Mouse (Mus musculus): Measurements from ENCODE around the gene Etfb. TPM values are rescaled to one million over a fixed set of nuclear protein-coding genes. Genes with fewer than 3 reads are reported as not detected.

The Etfb gene
- polyA plus RNA-seq, 1 experiment from 2014 or later = 140 TPM

- no peak within 1 kb of the TSS for H3K4me2 ChIP-seq (ENCODE audit: low read length)
- no peak for ATAC-seq
- no peak within 1 kb of the TSS for H3K4me3 ChIP-seq (ENCODE audit: low read length)
- H3K9me3 ChIP-seq (ENCODE audit: control insufficient read depth, low read length) = no peaks in the 10 kb centered on the region
- H3K9ac ChIP-seq (ENCODE audit: low read depth, low read length) = no peak within 1 kb of the TSS
- no peaks in the 10 kb centered on the region for H3K36me3 ChIP-seq (ENCODE audit: control insufficient read depth, insufficient read depth, low read length)
- no peak within 1 kb of the TSS for H3K27ac ChIP-seq (ENCODE audit: low read depth, low read length)
- WGBS = 72% methylated on average over 4 of the region's 4 CpGs
- H3K4me1 ChIP-seq (ENCODE audit: control insufficient read depth, insufficient read depth, low read depth, low read length) = peaks cover 4% of the 10 kb centered on the region; the same call in 1 of the 2 replicates
- H3K27me3 ChIP-seq (replicated peaks; ENCODE audit: control insufficient read depth, insufficient read depth, low read length) = peaks cover 7% of the 10 kb centered on the region
Measured at GRCm38 (mm10) chr7:43462851-43463250, 19.0 kb downstream of the Etfb start, which contains the start of gene Vsig10l. Gene Vsig10l, plus strand, starts transcription at chr7:43463151.

DNA sequence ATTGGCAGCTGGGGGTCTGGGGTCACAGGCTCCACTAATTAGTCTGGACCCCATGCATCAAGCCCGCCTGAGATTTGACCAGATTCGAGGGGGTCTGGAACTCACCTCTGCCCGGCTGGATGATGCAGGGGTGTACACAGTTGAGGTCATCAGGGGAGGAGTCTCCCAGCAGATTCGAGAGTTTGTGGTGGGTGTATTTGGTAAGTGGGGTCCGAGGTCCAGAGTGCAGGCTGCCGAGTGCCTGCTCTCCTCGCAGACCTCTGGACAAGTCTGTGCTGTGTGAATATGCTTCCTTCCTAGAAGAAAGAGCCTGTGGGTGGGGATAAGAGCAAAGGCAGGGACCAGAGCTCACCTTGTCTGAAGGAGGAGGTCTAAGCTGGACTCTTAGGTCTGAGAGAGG, 20.1 kb downstream of the Etfb start:
- ATAC-seq = no peak
- WGBS = 85% methylated on average over 7 of the region's 7 CpGs
- no peak overlapping the region for H3K27ac ChIP-seq (ENCODE audit: low read depth, low read length)
- H3K4me3 ChIP-seq (ENCODE audit: low read length) = no peak overlapping the region
- H3K27me3 ChIP-seq (replicated peaks; ENCODE audit: control insufficient read depth, insufficient read depth, low read length) = peaks cover 7% of the 10 kb centered on the region
- no peaks in the 10 kb centered on the region for H3K36me3 ChIP-seq (ENCODE audit: control insufficient read depth, insufficient read depth, low read length)
- H3K4me1 ChIP-seq (ENCODE audit: control insufficient read depth, insufficient read depth, low read depth, low read length) = peaks cover 4% of the 10 kb centered on the region; the same call in 1 of the 2 replicates
- no peak overlapping the region for H3K4me2 ChIP-seq (ENCODE audit: low read length)
- no peak overlapping the region for H3K9ac ChIP-seq (ENCODE audit: low read depth, low read length)
- H3K9me3 ChIP-seq (ENCODE audit: control insufficient read depth, low read length) = no peaks in the 10 kb centered on the region

GRCm38 (mm10) chr7:43464864-43465343, 21.0 kb downstream of the Etfb start:
- Histone ChIP-seq H3K9me3 (ENCODE audit: control insufficient read depth, low read length) (no peaks in the 10 kb centered on the region), H3K36me3 (ENCODE audit: control insufficient read depth, insufficient read depth, low read length) (no peaks in the 10 kb centered on the region), H3K4me2 (ENCODE audit: low read length) (peak overlapping the region; percentile 89), H3K4me3 (ENCODE audit: low read length) (peak overlapping the region; percentile 56), H3K4me1 (ENCODE audit: control insufficient read depth, insufficient read depth, low read depth, low read length) (peaks cover 4% of the 10 kb centered on the region; the same call in 1 of the 2 replicates), H3K27me3 (replicated peaks; ENCODE audit: control insufficient read depth, insufficient read depth, low read length) (peaks cover 7% of the 10 kb centered on the region), H3K9ac (ENCODE audit: low read depth, low read length) (peak overlapping the region; percentile 66), H3K27ac (ENCODE audit: low read depth, low read length) (peak overlapping the region; percentile 70)
- peak; percentile 71 for ATAC-seq
- 6% methylated on average over 35 of the region's 35 CpGs for WGBS

DNA sequence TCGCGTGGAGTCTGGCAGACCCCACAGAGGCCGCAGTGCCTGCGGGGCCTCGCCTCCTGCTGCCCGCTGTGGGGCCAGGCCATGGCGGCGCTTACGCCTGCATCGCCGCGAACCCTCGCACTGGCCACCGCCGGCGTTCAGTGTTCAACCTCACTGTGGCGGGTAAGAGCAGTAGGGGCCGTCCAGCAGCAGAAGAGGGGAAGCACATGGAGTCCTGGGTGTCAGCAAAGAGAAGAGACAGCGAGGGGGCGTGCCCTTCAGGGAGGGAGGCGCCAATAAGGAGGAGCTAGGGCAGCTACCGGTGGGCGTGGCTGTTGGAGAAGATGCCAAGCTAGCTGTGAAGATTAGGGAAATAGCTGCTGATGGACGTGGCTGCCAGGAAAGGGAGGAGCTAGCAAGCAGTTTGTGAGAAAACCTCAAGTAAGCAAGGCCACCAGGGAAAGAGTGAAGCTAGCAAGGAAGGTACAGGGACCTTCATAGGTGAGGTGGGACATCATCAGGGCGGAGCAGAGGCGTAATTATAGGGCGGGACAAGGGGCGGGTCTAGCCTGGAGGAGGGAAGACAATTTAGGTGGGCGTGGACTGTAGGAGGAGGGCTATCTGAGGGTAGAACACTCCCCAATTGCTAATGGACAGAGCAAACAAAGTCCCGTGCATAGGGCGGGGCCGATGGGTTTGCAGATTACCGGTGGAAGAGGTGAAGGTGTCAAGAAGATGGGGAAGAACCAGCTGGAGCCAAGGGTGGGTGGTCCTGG, 21.6 kb downstream of the Etfb start:
- peak; percentile 91 for ATAC-seq
- peak overlapping the region; percentile 89 for H3K4me2 ChIP-seq (ENCODE audit: low read length)
- H3K9ac ChIP-seq (ENCODE audit: low read depth, low read length) = peak overlapping the region; percentile 66
- no peaks in the 10 kb centered on the region for H3K9me3 ChIP-seq (ENCODE audit: control insufficient read depth, low read length)
- H3K27ac ChIP-seq (ENCODE audit: low read depth, low read length) = peak overlapping the region; percentile 70
- WGBS = under 1% methylated on average over 33 of the region's 33 CpGs
- H3K4me1 ChIP-seq (ENCODE audit: control insufficient read depth, insufficient read depth, low read depth, low read length) = peaks cover 4% of the 10 kb centered on the region; the same call in 1 of the 2 replicates
- H3K4me3 ChIP-seq (ENCODE audit: low read length) = peak overlapping the region; percentile 56
- H3K36me3 ChIP-seq (ENCODE audit: control insufficient read depth, insufficient read depth, low read length) = no peaks in the 10 kb centered on the region
- H3K27me3 ChIP-seq (replicated peaks; ENCODE audit: control insufficient read depth, insufficient read depth, low read length) = peaks cover 7% of the 10 kb centered on the region

GRCm38 (mm10) chr7:43466099-43466694, 22.3 kb downstream of the Etfb start:
- H3K4me1 ChIP-seq (ENCODE audit: control insufficient read depth, insufficient read depth, low read depth, low read length) = peaks cover 4% of the 10 kb centered on the region; the same call in 1 of the 2 replicates
- no peaks in the 10 kb centered on the region for H3K36me3 ChIP-seq (ENCODE audit: control insufficient read depth, insufficient read depth, low read length)
- peak overlapping the region; percentile 63 for H3K27ac ChIP-seq (ENCODE audit: low read depth, low read length)
- ATAC-seq = peak; percentile 64
- H3K9ac ChIP-seq (ENCODE audit: low read depth, low read length) = peak overlapping the region; percentile 64
- WGBS = 1% methylated on average over 33 of the region's 33 CpGs
- peak overlapping the region; percentile 56 for H3K4me3 ChIP-seq (ENCODE audit: low read length)
- no peaks in the 10 kb centered on the region for H3K9me3 ChIP-seq (ENCODE audit: control insufficient read depth, low read length)
- peaks cover 7% of the 10 kb centered on the region for H3K27me3 ChIP-seq (replicated peaks; ENCODE audit: control insufficient read depth, insufficient read depth, low read length)
- peak overlapping the region; percentile 89 for H3K4me2 ChIP-seq (ENCODE audit: low read length)

DNA sequence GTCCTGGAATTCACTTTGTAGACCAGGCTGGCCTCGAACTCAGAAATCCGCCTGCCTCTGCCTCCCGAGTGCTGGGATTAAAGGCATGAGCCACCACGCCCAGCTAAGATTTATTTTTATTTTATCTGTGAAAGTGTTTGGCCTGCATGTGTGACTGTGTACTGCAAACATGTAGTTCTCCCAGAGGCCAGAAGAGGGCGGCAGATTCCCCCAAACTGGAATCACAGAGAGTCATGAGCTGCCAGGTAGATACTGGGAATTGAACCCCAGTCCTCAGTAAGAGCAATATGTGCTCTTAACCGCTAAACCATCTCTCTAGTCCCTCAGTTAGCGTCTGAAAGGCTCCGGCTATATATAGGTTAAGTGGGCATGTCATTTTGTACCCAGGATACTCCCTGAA, 26.5 kb downstream of the Etfb start:
- H3K36me3 ChIP-seq (ENCODE audit: control insufficient read depth, insufficient read depth, low read length) = peaks cover 4% of the 10 kb centered on the region; the same call in 1 of the 2 replicates
- H3K4me2 ChIP-seq (ENCODE audit: low read length) = no peak overlapping the region
- H3K9ac ChIP-seq (ENCODE audit: low read depth, low read length) = no peak overlapping the region
- no peak for ATAC-seq
- no peaks in the 10 kb centered on the region for H3K4me1 ChIP-seq (ENCODE audit: control insufficient read depth, insufficient read depth, low read depth, low read length)
- H3K27me3 ChIP-seq (replicated peaks; ENCODE audit: control insufficient read depth, insufficient read depth, low read length) = no peaks in the 10 kb centered on the region
- no peak overlapping the region for H3K27ac ChIP-seq (ENCODE audit: low read depth, low read length)
- no peaks in the 10 kb centered on the region for H3K9me3 ChIP-seq (ENCODE audit: control insufficient read depth, low read length)
- 42% methylated on average over 8 of the region's 8 CpGs for WGBS
- H3K4me3 ChIP-seq (ENCODE audit: low read length) = no peak overlapping the region

DNA sequence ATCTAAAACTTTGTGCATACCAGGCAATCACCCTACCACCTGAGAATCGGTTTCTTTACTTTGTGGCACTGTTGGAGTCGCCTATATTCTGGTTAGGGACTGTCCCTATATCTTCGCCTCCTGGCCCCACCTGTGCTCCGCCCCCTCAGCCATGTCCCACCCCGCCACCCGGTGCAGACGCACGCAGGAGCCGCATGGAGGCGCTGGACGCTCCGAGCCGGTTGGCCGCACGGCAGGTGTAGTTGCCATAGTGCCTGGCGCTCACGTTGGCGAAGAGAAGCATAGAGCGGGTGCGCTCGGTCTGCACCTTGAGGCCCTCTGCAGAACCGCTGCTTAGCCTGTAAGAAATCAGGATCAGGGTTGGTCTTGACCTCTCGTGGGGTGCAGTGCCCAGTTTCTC, 31.8 kb downstream of the Etfb start:
- peaks cover 12% of the 10 kb centered on the region for H3K27me3 ChIP-seq (replicated peaks; ENCODE audit: control insufficient read depth, insufficient read depth, low read length)
- H3K9me3 ChIP-seq (ENCODE audit: control insufficient read depth, low read length) = no peaks in the 10 kb centered on the region
- H3K9ac ChIP-seq (ENCODE audit: low read depth, low read length) = no peak overlapping the region
- H3K4me2 ChIP-seq (ENCODE audit: low read length) = no peak overlapping the region
- peaks cover 4% of the 10 kb centered on the region; the same call in 1 of the 2 replicates for H3K36me3 ChIP-seq (ENCODE audit: control insufficient read depth, insufficient read depth, low read length)
- no peak overlapping the region for H3K27ac ChIP-seq (ENCODE audit: low read depth, low read length)
- ATAC-seq = no peak
- H3K4me3 ChIP-seq (ENCODE audit: low read length) = no peak overlapping the region
- WGBS = 17% methylated on average over 23 of the region's 23 CpGs
- H3K4me1 ChIP-seq (ENCODE audit: control insufficient read depth, insufficient read depth, low read depth, low read length) = no peaks in the 10 kb centered on the region

DNA sequence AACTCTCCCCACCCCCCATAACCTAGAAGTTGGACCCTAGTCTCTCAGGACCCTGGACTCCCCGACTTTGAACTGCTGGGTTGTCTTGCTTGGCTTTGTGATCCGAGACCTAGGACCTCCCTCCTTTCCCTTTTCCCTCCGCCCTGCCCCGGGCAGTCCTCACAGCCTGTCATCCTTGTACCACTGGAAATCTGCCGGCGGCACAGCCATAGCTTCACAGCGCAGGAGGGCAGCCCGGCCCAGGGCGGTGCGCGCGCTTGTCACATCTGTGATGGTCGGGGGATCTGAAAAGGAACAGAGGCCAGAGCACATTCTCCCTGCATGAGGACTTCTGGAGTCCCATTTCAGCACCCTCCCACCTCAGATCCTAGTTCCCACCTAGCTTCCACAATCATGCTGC, 32.5 kb downstream of the Etfb start:
- 15% methylated on average over 13 of the region's 13 CpGs for WGBS

DNA sequence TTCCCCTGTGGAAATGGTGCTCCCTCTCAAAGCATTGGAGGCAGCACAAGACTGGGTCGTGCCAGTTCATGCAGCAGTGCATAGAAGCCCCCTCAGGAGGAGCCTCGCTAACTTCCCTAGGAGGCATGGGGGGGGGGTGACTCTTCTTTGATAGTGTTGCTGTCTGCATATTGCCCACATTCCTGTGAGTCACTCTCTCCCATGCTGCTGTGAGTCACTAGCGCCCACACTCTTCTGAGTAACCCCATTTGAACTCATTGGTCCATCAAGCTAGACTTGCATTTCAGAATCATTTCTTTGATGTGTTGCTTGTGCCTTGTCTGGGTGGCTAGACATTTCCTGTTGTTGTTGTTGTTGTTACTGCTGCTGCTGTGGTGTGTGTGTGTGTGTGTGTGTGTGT, 37.3 kb downstream of the Etfb start:
- H3K4me1 ChIP-seq (ENCODE audit: control insufficient read depth, insufficient read depth, low read depth, low read length) = peaks cover 7% of the 10 kb centered on the region
- no peak overlapping the region for H3K27ac ChIP-seq (ENCODE audit: low read depth, low read length)
- no peaks in the 10 kb centered on the region for H3K9me3 ChIP-seq (ENCODE audit: control insufficient read depth, low read length)
- WGBS = 72% methylated on average over 3 of the region's 3 CpGs
- H3K27me3 ChIP-seq (replicated peaks; ENCODE audit: control insufficient read depth, insufficient read depth, low read length) = peaks cover 12% of the 10 kb centered on the region
- ATAC-seq = no peak
- no peak overlapping the region for H3K9ac ChIP-seq (ENCODE audit: low read depth, low read length)
- no peaks in the 10 kb centered on the region; the same call in 1 of the 2 replicates for H3K36me3 ChIP-seq (ENCODE audit: control insufficient read depth, insufficient read depth, low read length)
- no peak overlapping the region for H3K4me3 ChIP-seq (ENCODE audit: low read length)
- no peak overlapping the region for H3K4me2 ChIP-seq (ENCODE audit: low read length)

More for the DNA sequence above, 32.5 kb downstream of the Etfb start:
- Histone ChIP-seq H3K27me3 (replicated peaks; ENCODE audit: control insufficient read depth, insufficient read depth, low read length) (peaks cover 12% of the 10 kb centered on the region), H3K4me1 (ENCODE audit: control insufficient read depth, insufficient read depth, low read depth, low read length) (no peaks in the 10 kb centered on the region), H3K9me3 (ENCODE audit: control insufficient read depth, low read length) (no peaks in the 10 kb centered on the region), H3K9ac (ENCODE audit: low read depth, low read length) (no peak overlapping the region), H3K4me3 (ENCODE audit: low read length) (no peak overlapping the region), H3K36me3 (ENCODE audit: control insufficient read depth, insufficient read depth, low read length) (peaks cover 4% of the 10 kb centered on the region; the same call in 1 of the 2 replicates), H3K27ac (ENCODE audit: low read depth, low read length) (no peak overlapping the region), H3K4me2 (ENCODE audit: low read length) (no peak overlapping the region)
- no peak for ATAC-seq

All from hindbrain, embryonic 16.5 days (tissue).